Mouse (Mus musculus) CD4-positive helper T cell, adult 2 months (primary cell): ENCODE data around the gene Rint1.
"Not testable (repeated sequence)": the region's sequence is repeated elsewhere in the genome, so short reads cannot be mapped to it uniquely, and the experiment has no call there.

Experiments used
- DNase-seq: peaks from one replicate; pipeline ENCODE4 v3.0.0-alpha.2; 2012; ENCODE audit warnings: low read depth, missing footprints, low spot score

Gene Rint1

GRCm38 (mm10) chr5:23826321-23827004, 39.0 kb downstream of the Rint1 start:
- peak; percentile 68 for DNase-seq

GRCm38 (mm10) chr5:23830897-23831752, 43.6 kb downstream of the Rint1 start:
- no peak for DNase-seq

GRCm38 (mm10) chr5:23835691-23836090, 48.2 kb downstream of the Rint1 start:
- not testable (repeated sequence) for DNase-seq

- no peak for DNase-seq
Measured at GRCm38 (mm10) chr5:23838158-23838557, 50.6 kb downstream of the Rint1 start.

- peak; percentile 95 for DNase-seq
Measured at GRCm38 (mm10) chr5:23843674-23844530, 56.4 kb downstream of the Rint1 start, which contains the start of gene Tomm7. Tomm7 (minus strand) TSS chr5:23844161.

GRCm38 (mm10) chr5:23844531-23844841, 57.0 kb downstream of the Rint1 start:
- DNase-seq: no peak

- no peak for DNase-seq
Measured at GRCm38 (mm10) chr5:23845141-23845540, 57.6 kb downstream of the Rint1 start.

- DNase-seq: peak; percentile 90
Measured at GRCm38 (mm10) chr5:23850345-23851159, 63.0 kb downstream of the Rint1 start.

- DNase-seq: not testable (repeated sequence)
Measured at GRCm38 (mm10) chr5:23851160-23851555, 63.6 kb downstream of the Rint1 start.

- DNase-seq: peak; percentile 27
Measured at GRCm38 (mm10) chr5:23852916-23853315, 65.4 kb downstream of the Rint1 start.

- no peak for DNase-seq
Measured at GRCm38 (mm10) chr5:23855484-23855883, 68.0 kb downstream of the Rint1 start.

- no peak for DNase-seq
Measured at GRCm38 (mm10) chr5:23856164-23856563, 68.7 kb downstream of the Rint1 start.

- DNase-seq: no peak
Measured at GRCm38 (mm10) chr5:23857189-23857588, 69.7 kb downstream of the Rint1 start.

GRCm38 (mm10) chr5:23858001-23858400, 70.5 kb downstream of the Rint1 start:
- DNase-seq: no peak

GRCm38 (mm10) chr5:23858643-23859042, 71.1 kb downstream of the Rint1 start:
- DNase-seq: no peak

GRCm38 (mm10) chr5:23859087-23859718, 71.7 kb downstream of the Rint1 start:
- no peak for DNase-seq

- no peak for DNase-seq
Measured at GRCm38 (mm10) chr5:23859896-23860295, 72.4 kb downstream of the Rint1 start.

GRCm38 (mm10) chr5:23861721-23862120, 74.2 kb downstream of the Rint1 start:
- no peak for DNase-seq

- no peak for DNase-seq
Measured at GRCm38 (mm10) chr5:23862291-23862690, 74.8 kb downstream of the Rint1 start.

- no peak for DNase-seq
Measured at GRCm38 (mm10) chr5:23863166-23864053, 75.9 kb downstream of the Rint1 start.
